Mouse (Mus musculus): Measurements from ENCODE around the gene Stat6. TPM values are rescaled to one million over a fixed set of nuclear protein-coding genes. Genes with fewer than 3 reads are reported as not detected.

Gene Stat6
- 8.7 TPM in 2 replicates for polyA plus RNA-seq (2012; rRNA removed)

GRCm38 (mm10) chr10:127642772-127643552, at the start of gene Stat6:
Stat6 (plus strand) TSS chr10:127642986.
- peak; percentile 50 to 52 for DNase-seq

GRCm38 (mm10) chr10:127594405-127594804, 48.4 kb upstream of the Stat6 start:
- H3K4me3 ChIP-seq (replicated peaks; ENCODE audit: insufficient read depth, low read depth, low read length): no peak overlapping the region
- 65% methylated on average over 8 of the region's 8 CpGs for WGBS
- TF ChIP-seq CTCF (IDR thresholded peaks at IDR 0.05; ENCODE audit: borderline replicate concordance, insufficient read depth, low read depth, low read length) (no peak), POLR2A (IDR thresholded peaks at IDR 0.05; ENCODE audit: borderline replicate concordance, insufficient read depth, low read length) (no peak)
- peaks cover 51% of the 10 kb centered on the region for H3K4me1 ChIP-seq (ENCODE audit: control insufficient read depth, insufficient read depth, low read length)
- DNase-seq: no peak
- no peaks in the 10 kb centered on the region for H3K27me3 ChIP-seq (ENCODE audit: control insufficient read depth, insufficient read depth, low read length)
- no peak overlapping the region for H3K27ac ChIP-seq (ENCODE audit: insufficient read depth, low read length)

More at GRCm38 (mm10) chr10:127642772-127643552, at the start of gene Stat6:
- TF ChIP-seq POLR2A (IDR thresholded peaks at IDR 0.05; ENCODE audit: borderline replicate concordance, insufficient read depth, low read length): no peak
- no peak for TF ChIP-seq CTCF (IDR thresholded peaks at IDR 0.05; ENCODE audit: borderline replicate concordance, insufficient read depth, low read depth, low read length)
- 25% methylated on average over 37 of the region's 37 CpGs for WGBS
- H3K4me3 ChIP-seq (replicated peaks; ENCODE audit: insufficient read depth, low read depth, low read length): peak within 1 kb of the TSS; percentile 51
- H3K27ac ChIP-seq (ENCODE audit: insufficient read depth, low read length): peak within 1 kb of the TSS; percentile 5; the same call in 1 of the 2 replicates
- no peaks in the 10 kb centered on the region for H3K27me3 ChIP-seq (ENCODE audit: control insufficient read depth, insufficient read depth, low read length)
- H3K4me1 ChIP-seq (ENCODE audit: control insufficient read depth, insufficient read depth, low read length): peaks cover 3% of the 10 kb centered on the region; the same call in 1 of the 2 replicates

GRCm38 (mm10) chr10:127594930-127595715, 47.7 kb upstream of the Stat6 start:
- WGBS: 62% methylated on average over 30 of the region's 30 CpGs
- Histone ChIP-seq H3K4me3 (replicated peaks; ENCODE audit: insufficient read depth, low read depth, low read length) (no peak overlapping the region), H3K27ac (ENCODE audit: insufficient read depth, low read length) (peak overlapping the region; percentile 61; the same call in 1 of the 2 replicates), H3K27me3 (ENCODE audit: control insufficient read depth, insufficient read depth, low read length) (no peaks in the 10 kb centered on the region), H3K4me1 (ENCODE audit: control insufficient read depth, insufficient read depth, low read length) (peaks cover 58% of the 10 kb centered on the region)
- DNase-seq: peak in 1 of 2 experiments; percentile 25
- no peak for TF ChIP-seq CTCF (IDR thresholded peaks at IDR 0.05; ENCODE audit: borderline replicate concordance, insufficient read depth, low read depth, low read length)
- TF ChIP-seq POLR2A (IDR thresholded peaks at IDR 0.05; ENCODE audit: borderline replicate concordance, insufficient read depth, low read length): no peak

- Histone ChIP-seq H3K27ac (ENCODE audit: insufficient read depth, low read length) (peak overlapping the region; percentile 70), H3K4me1 (ENCODE audit: control insufficient read depth, insufficient read depth, low read length) (peaks cover 69% of the 10 kb centered on the region), H3K4me3 (replicated peaks; ENCODE audit: insufficient read depth, low read depth, low read length) (no peak overlapping the region), H3K27me3 (ENCODE audit: control insufficient read depth, insufficient read depth, low read length) (no peaks in the 10 kb centered on the region)
- 19% methylated on average over 7 of the region's 7 CpGs for WGBS
- no peak for TF ChIP-seq POLR2A (IDR thresholded peaks at IDR 0.05; ENCODE audit: borderline replicate concordance, insufficient read depth, low read length)
- no peak for TF ChIP-seq CTCF (IDR thresholded peaks at IDR 0.05; ENCODE audit: borderline replicate concordance, insufficient read depth, low read depth, low read length)
- DNase-seq: peak; percentile 69 to 76
Observed at GRCm38 (mm10) chr10:127596321-127596941, 46.4 kb upstream of the Stat6 start.

DNA sequence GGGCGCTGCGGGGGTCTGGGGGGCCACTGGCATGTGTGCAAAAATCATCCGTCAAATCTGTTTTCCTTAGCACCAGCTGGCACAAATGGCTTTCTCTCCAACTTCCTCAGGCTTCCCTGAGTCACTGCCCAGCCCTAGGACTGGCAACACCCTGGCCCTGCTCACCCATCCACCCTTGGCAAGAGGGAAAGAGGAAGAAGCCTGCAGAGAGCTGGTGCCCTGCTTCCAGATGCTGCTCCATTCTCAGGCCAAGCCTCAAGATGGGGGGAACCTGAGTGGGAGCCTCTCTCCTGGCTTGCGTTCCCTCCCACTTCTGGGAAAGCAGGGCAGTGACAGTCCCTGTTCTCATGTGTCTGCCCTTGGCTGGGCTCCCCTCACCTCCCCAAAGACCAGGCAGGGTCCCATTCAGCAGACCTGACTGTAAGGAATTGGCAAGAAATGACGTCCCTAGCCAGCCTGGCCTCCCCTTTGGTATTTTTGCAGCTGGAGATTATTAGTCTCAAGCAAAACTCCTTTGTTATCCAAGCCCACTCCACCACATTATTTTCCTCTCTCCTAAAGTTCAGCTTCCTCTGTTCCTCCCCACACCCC, 45.4 kb upstream of the Stat6 start:
- Histone ChIP-seq H3K4me1 (ENCODE audit: control insufficient read depth, insufficient read depth, low read length) (peaks cover 61% of the 10 kb centered on the region), H3K27ac (ENCODE audit: insufficient read depth, low read length) (peak overlapping the region; percentile 70), H3K27me3 (ENCODE audit: control insufficient read depth, insufficient read depth, low read length) (no peaks in the 10 kb centered on the region), H3K4me3 (replicated peaks; ENCODE audit: insufficient read depth, low read depth, low read length) (no peak overlapping the region)
- peak; percentile 78 to 87 for DNase-seq
- WGBS: 5% methylated on average over 5 of the region's 5 CpGs
- no peak for TF ChIP-seq POLR2A (IDR thresholded peaks at IDR 0.05; ENCODE audit: borderline replicate concordance, insufficient read depth, low read length)
- no peak for TF ChIP-seq CTCF (IDR thresholded peaks at IDR 0.05; ENCODE audit: borderline replicate concordance, insufficient read depth, low read depth, low read length)

DNA sequence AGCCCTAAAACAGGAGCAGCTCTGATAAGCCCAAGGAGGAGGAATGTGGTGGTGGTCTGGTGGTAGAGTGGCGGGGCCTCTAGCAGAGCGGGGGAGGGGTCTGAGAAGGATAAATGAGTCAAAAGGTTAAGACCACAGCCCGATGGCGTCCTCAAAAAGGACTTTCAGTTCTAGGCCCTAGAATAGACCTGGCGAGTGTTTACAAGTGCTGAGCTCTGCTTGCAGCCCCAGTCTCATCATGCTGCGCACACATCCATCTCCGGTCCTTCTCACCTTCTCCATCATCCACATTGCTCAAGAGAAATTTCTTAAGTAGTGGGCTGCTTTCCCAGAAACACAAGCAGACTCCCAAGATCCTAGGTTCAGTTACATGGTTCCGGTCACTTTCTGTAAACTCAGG, 44.2 kb upstream of the Stat6 start:
- H3K27me3 ChIP-seq (ENCODE audit: control insufficient read depth, insufficient read depth, low read length): no peaks in the 10 kb centered on the region
- no peak for TF ChIP-seq POLR2A (IDR thresholded peaks at IDR 0.05; ENCODE audit: borderline replicate concordance, insufficient read depth, low read length)
- TF ChIP-seq CTCF (IDR thresholded peaks at IDR 0.05; ENCODE audit: borderline replicate concordance, insufficient read depth, low read depth, low read length): no peak
- H3K27ac ChIP-seq (ENCODE audit: insufficient read depth, low read length): no peak overlapping the region; the same call in 1 of the 2 replicates
- H3K4me1 ChIP-seq (ENCODE audit: control insufficient read depth, insufficient read depth, low read length): peaks cover 64% of the 10 kb centered on the region
- WGBS: 94% methylated on average over 8 of the region's 8 CpGs
- no peak overlapping the region for H3K4me3 ChIP-seq (replicated peaks; ENCODE audit: insufficient read depth, low read depth, low read length)
- DNase-seq: no peak

DNA sequence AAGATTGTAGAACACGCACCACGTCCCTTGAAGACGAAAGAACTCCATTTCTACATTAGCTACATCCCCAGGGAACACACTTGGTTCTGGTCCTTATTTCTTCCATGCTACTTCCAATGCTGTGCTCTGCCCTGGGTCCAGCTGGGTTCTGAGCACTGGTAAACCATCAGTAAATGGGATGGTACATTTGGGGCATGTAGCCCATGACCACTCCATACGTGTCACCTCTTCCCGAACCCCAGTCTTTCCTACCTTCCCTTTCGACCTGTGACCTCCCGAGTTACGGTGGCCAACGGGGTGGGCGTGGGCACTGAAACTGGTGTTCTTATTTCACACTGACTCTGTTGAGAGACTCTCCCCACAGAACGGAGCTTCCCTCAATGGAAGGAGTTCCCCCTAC, 43.5 kb upstream of the Stat6 start:
- Histone ChIP-seq H3K4me3 (replicated peaks; ENCODE audit: insufficient read depth, low read depth, low read length) (no peak overlapping the region), H3K4me1 (ENCODE audit: control insufficient read depth, insufficient read depth, low read length) (peaks cover 67% of the 10 kb centered on the region), H3K27me3 (ENCODE audit: control insufficient read depth, insufficient read depth, low read length) (no peaks in the 10 kb centered on the region), H3K27ac (ENCODE audit: insufficient read depth, low read length) (peak overlapping the region; percentile 63)
- TF ChIP-seq POLR2A (IDR thresholded peaks at IDR 0.05; ENCODE audit: borderline replicate concordance, insufficient read depth, low read length) (no peak), CTCF (IDR thresholded peaks at IDR 0.05; ENCODE audit: borderline replicate concordance, insufficient read depth, low read depth, low read length) (no peak)
- no peak for DNase-seq
- 83% methylated on average over 11 of the region's 11 CpGs for WGBS
